Mouse (Mus musculus) neural tube, embryonic 12.5 days (tissue): Measurements from ENCODE around the gene Prpf19. TPM values are rescaled to one million over a fixed set of nuclear protein-coding genes. Genes with fewer than 3 reads are reported as not detected.
A peak's percentile ranks its signal among the peaks of the same experiment; 100 is the strongest.

Experiments
- ATAC-seq: fragments of 200-750 bp; cut with Nextera tagmentation; 2 replicates; pipeline ENCODE4 v1.8.0; 2017; ENCODE audit warnings: low read depth, mild to moderate bottlenecking, moderate TSS enrichment, moderate library complexity; ENCODE audit not compliant: low FRiP score
- H3K27ac ChIP-seq: fragments of 300-500 bp; sonication (generic); 2 replicates; pipeline ENCODE4 v1.5.1; 2016
- H3K27me3 ChIP-seq: fragments of 300-500 bp; sonication (generic); replicated peaks from 2 replicates; pipeline ENCODE4 v1.6.1; 2016; ENCODE audit warnings: mild to moderate bottlenecking
- H3K36me3 ChIP-seq: fragments of 300-500 bp; sonication (generic); 2 replicates; pipeline ENCODE4 v1.6.1; 2016; ENCODE audit warnings: mild to moderate bottlenecking
- H3K4me1 ChIP-seq: fragments of 300-500 bp; sonication (generic); 2 replicates; pipeline ENCODE4 v1.6.1; 2016
- H3K4me2 ChIP-seq: fragments of 300-500 bp; sonication (generic); replicated peaks from 2 replicates; pipeline ENCODE4 v1.6.1; 2016; ENCODE audit warnings: mild to moderate bottlenecking
- H3K4me3 ChIP-seq: fragments of 300-500 bp; sonication (generic); 2 replicates; pipeline ENCODE4 v1.5.1; 2016
- H3K9ac ChIP-seq: fragments of 300-500 bp; sonication (generic); 2 replicates; pipeline ENCODE4 v1.6.1; 2016; ENCODE audit warnings: mild to moderate bottlenecking
- H3K9me3 ChIP-seq: fragments of 300-500 bp; sonication (generic); 2 replicates; pipeline ENCODE4 v1.6.1; 2016; ENCODE audit warnings: mild to moderate bottlenecking
- WGBS: fragments of 180-500 bp; shearing (Covaris S2); methylation state at CpG from one replicate; pipeline ENCODE4 v1.1.7; 2016; 5-methylcytosine and 5-hydroxymethylcytosine counted together
- polyA plus RNA-seq: library from polyadenylated mRNA; unstranded; fragments of >200 nt; fragmentation: Nextera tagmentation; extraction: Ambion mirVana; gene quantifications from 2 replicates; pipeline ENCODE4 v1.2.1, GENCODE M21; 2016

Gene Prpf19
- 39.0 and 44.8 TPM in 2 replicates for polyA plus RNA-seq

DNA sequence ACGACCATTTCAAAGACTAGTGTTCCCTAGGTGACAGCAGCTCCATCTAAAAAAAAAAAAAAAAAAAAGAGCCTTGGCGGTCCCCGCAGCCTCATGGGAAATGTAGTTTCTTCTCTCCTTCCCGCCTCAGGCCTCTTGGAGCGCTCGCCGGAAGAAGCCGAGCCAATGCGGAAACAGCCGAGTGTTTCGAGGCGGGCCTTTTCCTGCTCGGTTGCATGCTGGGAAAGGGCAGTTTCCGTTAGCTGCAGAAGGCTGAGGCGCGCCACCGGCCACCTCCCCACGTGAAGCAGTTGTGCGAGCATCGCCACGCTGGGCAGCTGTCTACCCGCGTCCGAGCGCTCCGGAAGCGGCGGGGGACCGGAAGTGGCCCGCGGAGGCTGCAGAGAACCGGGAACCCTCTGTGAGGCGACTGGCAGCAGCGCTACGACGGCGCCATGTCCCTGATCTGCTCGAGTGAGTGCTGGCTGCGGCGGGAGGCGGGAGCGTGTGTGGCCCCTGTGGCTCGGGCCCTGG lies at the start of gene Prpf19:
TSS of gene Prpf19 (plus strand) at position 216 of the 513 bp plus-strand sequence.
- peak; percentile 95 for ATAC-seq
- H3K9me3 ChIP-seq: no peaks in the 10 kb centered on the region

DNA sequence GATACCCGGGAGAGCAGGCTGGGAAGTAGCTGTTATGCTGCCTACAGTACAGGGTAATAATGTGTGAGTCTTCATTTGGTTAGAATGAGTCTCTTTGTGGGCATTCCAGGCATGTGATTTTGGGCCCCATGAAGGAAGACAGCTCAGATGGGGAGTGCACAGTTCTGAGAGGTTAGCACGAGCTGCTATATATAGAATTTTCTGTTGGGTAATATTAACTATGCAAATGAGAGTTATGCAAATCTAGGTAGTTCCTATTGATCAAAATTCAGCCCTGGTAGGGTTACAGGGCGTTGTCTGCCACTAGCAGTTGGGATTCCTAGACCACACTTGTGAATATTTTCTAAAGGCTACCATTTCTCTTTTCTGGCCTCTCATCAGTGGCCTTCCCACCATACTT lies 49.6 kb upstream of the Prpf19 start:
- 92% methylated on average over 3 of the region's 3 CpGs for WGBS
- no peak overlapping the region for H3K4me3 ChIP-seq
- no peaks in the 10 kb centered on the region for H3K27me3 ChIP-seq
- H3K4me2 ChIP-seq: no peak overlapping the region
- H3K9ac ChIP-seq: no peak overlapping the region
- ATAC-seq: no peak
- no peak overlapping the region for H3K27ac ChIP-seq
- no peaks in the 10 kb centered on the region for H3K4me1 ChIP-seq
- H3K36me3 ChIP-seq: no peaks in the 10 kb centered on the region
- no peaks in the 10 kb centered on the region for H3K9me3 ChIP-seq

More for the DNA sequence above, at the start of gene Prpf19:
- peak within 1 kb of the TSS; percentile 80 for H3K27ac ChIP-seq
- peak within 1 kb of the TSS; percentile 75 for H3K4me2 ChIP-seq
- peaks cover 29% of the 10 kb centered on the region for H3K36me3 ChIP-seq
- H3K4me1 ChIP-seq: peaks cover 18% of the 10 kb centered on the region
- peak within 1 kb of the TSS; percentile 88 for H3K4me3 ChIP-seq
- under 1% methylated on average over 43 of the region's 43 CpGs for WGBS
- peak within 1 kb of the TSS; percentile 89 for H3K9ac ChIP-seq
- H3K27me3 ChIP-seq: no peaks in the 10 kb centered on the region

DNA sequence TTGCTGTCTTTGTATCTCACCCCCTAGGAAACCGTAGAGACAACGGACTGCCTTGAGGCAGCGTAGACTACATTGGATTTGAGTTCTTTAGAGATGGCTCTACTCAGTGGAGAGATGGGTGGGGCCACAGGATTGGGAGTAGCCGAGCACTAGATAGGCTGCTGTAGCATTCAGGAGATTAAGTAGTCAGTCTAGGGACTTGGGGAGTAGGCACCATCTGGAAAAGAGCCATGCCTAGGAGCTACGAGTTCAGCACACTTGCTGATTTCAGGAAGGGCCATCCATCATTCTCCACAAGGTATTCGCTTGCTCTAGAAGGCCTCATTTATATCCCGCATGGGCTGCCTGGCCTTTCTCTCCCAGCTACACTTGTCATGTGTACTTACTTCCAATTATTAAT lies 48.9 kb upstream of the Prpf19 start:
- no peak for ATAC-seq
- no peaks in the 10 kb centered on the region for H3K27me3 ChIP-seq
- no peak overlapping the region for H3K4me2 ChIP-seq
- 67% methylated on average over 7 of the region's 7 CpGs for WGBS
- no peaks in the 10 kb centered on the region for H3K36me3 ChIP-seq
- no peaks in the 10 kb centered on the region for H3K9me3 ChIP-seq
- H3K4me3 ChIP-seq: no peak overlapping the region
- no peak overlapping the region for H3K9ac ChIP-seq
- no peaks in the 10 kb centered on the region for H3K4me1 ChIP-seq
- H3K27ac ChIP-seq: no peak overlapping the region

DNA sequence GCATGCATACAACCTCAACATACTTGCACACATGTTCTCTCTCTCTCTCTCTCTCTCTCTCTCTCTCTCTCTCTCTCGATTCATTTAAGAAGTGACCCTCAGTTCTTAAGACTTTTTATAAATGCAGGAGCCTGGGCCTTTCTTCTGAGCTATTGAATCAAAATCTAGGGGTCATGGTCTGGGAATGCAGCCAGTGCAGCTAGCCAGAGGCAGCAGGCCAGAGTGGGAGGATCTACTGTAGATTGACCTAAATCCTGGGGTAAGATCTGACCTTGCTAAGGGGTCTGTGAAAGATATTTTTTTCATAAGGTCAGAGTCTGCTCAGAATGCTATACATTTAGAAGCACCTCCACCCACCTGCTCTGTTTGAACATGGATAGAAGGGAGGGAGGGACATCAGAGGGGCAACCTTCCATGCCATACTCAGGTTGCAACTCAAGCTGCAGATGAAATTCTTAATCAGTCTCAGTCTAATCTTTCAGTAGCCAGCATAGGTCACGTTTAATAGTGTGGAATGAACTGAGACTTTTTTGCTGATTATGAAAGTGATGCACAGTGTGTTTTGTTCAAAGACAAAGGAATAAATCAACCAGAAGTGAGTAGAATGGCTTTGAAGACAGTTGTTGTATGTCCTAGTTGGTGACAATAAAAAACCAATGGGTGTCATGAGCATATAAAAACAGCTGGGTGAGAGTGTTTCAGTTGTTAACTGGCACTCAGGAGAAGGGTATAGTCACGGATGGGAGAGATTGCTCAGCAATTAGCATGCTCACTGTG lies 47.5 kb upstream of the Prpf19 start:
- no peaks in the 10 kb centered on the region for H3K27me3 ChIP-seq
- H3K4me3 ChIP-seq: no peak overlapping the region
- no peaks in the 10 kb centered on the region for H3K36me3 ChIP-seq
- no peaks in the 10 kb centered on the region for H3K9me3 ChIP-seq
- H3K4me1 ChIP-seq: no peaks in the 10 kb centered on the region
- no peak overlapping the region for H3K4me2 ChIP-seq
- H3K27ac ChIP-seq: no peak overlapping the region
- no peak for ATAC-seq
- no peak overlapping the region for H3K9ac ChIP-seq
- 43% methylated on average over 3 of the region's 3 CpGs for WGBS

DNA sequence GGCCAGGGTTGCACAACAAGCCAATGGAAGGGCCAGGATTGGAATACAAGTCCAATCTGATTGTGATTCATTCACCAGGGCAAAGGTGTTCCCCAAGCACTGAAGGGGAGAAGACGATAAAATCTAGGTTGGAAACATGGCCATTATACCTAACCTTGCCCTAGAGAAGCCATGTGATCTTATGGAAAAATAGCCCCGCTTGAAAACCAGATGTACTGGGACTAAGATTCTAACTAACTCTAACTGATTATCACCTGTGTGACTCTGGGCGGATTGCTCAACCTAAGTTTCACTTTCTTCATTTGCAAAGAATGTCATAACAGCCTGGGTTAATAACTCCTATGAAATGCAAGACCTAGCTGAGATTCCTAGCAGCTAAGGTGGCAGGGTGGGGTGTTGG lies 39.6 kb upstream of the Prpf19 start:
- no peak overlapping the region for H3K27ac ChIP-seq
- 91% methylated on average over 3 of the region's 3 CpGs for WGBS
- no peaks in the 10 kb centered on the region for H3K4me1 ChIP-seq
- H3K27me3 ChIP-seq: no peaks in the 10 kb centered on the region
- no peak overlapping the region for H3K9ac ChIP-seq
- H3K9me3 ChIP-seq: no peaks in the 10 kb centered on the region
- H3K4me2 ChIP-seq: no peak overlapping the region
- H3K4me3 ChIP-seq: no peak overlapping the region
- H3K36me3 ChIP-seq: peaks cover 47% of the 10 kb centered on the region
- no peak for ATAC-seq

DNA sequence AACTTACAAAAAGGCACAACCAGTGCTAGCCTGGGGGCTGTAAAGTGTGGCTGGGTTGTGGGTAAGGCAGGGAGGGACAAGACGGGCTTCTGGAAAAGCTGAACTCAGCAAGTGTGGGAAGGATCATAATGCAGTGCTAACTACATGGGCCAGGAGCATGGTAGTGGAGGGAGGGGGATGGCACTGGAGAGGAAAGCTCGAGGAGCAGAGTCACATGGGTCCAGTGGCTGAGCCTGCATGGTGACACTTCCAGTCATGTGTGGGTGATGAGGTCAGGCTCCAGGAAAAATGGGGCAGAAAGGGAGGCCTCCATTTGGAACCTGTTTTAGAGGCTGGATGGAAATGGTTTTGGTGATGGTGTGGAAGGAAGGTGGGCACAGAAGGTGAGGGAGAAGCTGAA lies 38.5 kb upstream of the Prpf19 start:
- H3K36me3 ChIP-seq: peaks cover 58% of the 10 kb centered on the region
- WGBS: 61% methylated on average over 2 of the region's 2 CpGs
- ATAC-seq: no peak

DNA sequence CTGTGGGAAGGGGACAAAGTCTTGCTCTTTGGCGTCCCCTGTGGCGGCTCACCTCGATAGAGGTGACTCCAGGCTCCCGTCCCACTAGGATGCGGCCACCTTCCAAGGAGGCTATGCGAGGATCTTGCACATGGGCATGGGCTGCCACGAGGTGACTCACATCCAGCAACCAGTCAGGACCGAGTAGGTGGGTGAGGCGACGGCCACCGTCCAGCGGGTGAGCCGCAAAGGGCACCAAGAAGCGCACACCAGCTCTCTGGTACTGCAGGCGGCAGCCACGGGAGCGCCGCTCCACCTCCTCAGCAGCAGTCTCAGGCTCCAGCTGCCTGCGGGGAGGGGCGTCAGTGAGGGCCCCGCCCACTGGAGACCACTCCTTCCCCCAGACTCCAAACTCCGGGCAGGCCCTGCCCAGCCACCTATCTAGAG lies 34.9 kb upstream of the Prpf19 start:
- H3K27me3 ChIP-seq: no peaks in the 10 kb centered on the region
- no peaks in the 10 kb centered on the region for H3K4me1 ChIP-seq
- peaks cover 93% of the 10 kb centered on the region for H3K36me3 ChIP-seq
- no peak for ATAC-seq
- H3K9ac ChIP-seq: no peak overlapping the region
- H3K4me3 ChIP-seq: no peak overlapping the region
- H3K27ac ChIP-seq: no peak overlapping the region
- H3K9me3 ChIP-seq: no peaks in the 10 kb centered on the region
- 51% methylated on average over 22 of the region's 22 CpGs for WGBS
- H3K4me2 ChIP-seq: no peak overlapping the region

More for the DNA sequence above, 38.5 kb upstream of the Prpf19 start:
- H3K4me3 ChIP-seq: no peak overlapping the region
- no peaks in the 10 kb centered on the region for H3K9me3 ChIP-seq
- H3K27me3 ChIP-seq: no peaks in the 10 kb centered on the region
- no peak overlapping the region for H3K4me2 ChIP-seq
- no peaks in the 10 kb centered on the region for H3K4me1 ChIP-seq
- no peak overlapping the region for H3K9ac ChIP-seq
- peak overlapping the region; percentile 10; the same call in 1 of the 2 replicates for H3K27ac ChIP-seq

DNA sequence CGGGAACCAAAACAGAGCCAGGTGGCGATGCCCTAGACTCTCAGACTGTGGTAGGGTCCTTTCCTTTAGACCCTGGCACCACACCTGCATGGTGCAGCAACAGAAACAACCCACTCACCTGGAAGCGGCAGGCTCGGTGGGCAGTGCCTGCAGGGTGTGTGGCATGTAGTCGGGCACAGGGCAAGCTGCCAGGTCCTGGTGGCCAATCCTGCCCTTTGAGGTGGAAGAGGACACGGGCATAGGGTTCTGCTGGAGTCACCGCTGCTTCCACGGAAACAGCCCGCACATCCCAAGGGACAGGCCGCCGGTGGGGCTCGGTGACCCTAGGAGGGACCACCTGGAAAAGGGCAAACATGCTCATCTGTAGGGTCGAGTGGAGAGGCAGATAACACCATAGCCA lies 28.7 kb upstream of the Prpf19 start:
- Histone ChIP-seq H3K36me3 (peaks cover 62% of the 10 kb centered on the region), H3K9me3 (no peaks in the 10 kb centered on the region), H3K4me1 (peaks cover 26% of the 10 kb centered on the region), H3K4me2 (no peak overlapping the region), H3K27ac (no peak overlapping the region), H3K9ac (no peak overlapping the region), H3K27me3 (no peaks in the 10 kb centered on the region), H3K4me3 (no peak overlapping the region)
- no peak for ATAC-seq
- 89% methylated on average over 13 of the region's 13 CpGs for WGBS

DNA sequence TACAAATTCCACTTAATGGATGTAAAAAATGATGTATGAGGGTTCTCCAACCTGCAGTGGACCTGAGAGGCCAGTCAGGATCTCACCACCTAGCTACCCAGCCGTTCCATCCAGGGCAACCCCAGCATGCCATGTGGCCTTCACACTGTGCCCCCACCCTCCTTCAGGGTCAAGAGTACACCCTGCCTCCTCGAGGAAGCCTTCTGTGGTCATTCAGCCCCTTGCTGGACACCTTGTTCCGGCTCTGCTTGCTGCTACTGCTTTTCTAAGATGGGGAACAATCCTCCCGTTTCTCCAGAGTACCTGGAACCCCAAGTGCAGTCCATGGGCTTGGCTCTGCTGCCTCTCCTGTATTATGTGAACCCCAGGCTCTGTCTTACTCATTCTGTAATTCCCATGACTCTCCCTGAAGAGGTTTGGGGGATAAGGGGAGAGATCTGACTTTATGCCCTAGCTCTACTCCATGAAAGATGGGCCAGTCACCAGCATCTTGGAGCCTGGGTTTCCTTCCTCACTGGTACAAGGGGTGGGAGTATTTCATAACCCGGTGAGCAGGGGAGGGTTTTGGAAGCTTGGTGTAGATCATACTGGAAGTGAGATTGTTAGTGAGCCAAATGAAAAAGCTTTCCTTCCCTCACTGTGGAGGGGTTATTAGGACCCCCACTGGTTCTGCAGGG lies 26.9 kb upstream of the Prpf19 start:
- 31% methylated on average over 5 of the region's 5 CpGs for WGBS
- H3K4me1 ChIP-seq: peaks cover 26% of the 10 kb centered on the region
- H3K27me3 ChIP-seq: no peaks in the 10 kb centered on the region
- peak overlapping the region; percentile 83 for H3K4me2 ChIP-seq
- H3K27ac ChIP-seq: no peak overlapping the region
- H3K9me3 ChIP-seq: no peaks in the 10 kb centered on the region
- H3K36me3 ChIP-seq: peaks cover 62% of the 10 kb centered on the region
- ATAC-seq: no peak
- H3K9ac ChIP-seq: peak overlapping the region; percentile 93
- H3K4me3 ChIP-seq: peak overlapping the region; percentile 85

DNA sequence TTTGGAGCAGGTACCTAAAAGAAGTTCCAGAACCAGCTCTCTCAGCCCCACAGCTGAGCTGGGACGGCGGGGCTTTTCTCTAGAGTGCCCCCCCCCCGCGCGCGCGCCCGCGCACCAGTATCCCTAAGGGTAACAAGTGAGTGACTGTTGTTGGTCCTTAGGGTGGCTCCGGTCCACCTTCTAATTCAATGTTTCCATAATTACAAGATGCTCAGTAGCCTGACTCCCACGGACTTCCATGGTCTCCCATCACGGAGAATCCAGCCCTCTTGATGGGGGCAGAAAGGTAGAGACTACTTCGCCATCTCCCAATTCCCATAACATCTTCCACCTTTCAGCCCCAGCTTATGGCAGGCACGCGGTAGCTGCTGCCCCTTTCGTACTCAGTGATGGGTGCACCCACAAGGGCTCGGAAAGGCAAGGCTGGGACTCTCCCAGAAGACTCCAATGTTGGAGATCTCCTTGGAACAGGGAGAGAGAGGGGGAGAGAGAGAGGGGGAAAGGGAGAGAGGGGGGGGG lies 26.3 kb upstream of the Prpf19 start:
- WGBS: under 1% methylated on average over 17 of the region's 17 CpGs
- peaks cover 26% of the 10 kb centered on the region for H3K4me1 ChIP-seq
- ATAC-seq: peak; percentile 32

DNA sequence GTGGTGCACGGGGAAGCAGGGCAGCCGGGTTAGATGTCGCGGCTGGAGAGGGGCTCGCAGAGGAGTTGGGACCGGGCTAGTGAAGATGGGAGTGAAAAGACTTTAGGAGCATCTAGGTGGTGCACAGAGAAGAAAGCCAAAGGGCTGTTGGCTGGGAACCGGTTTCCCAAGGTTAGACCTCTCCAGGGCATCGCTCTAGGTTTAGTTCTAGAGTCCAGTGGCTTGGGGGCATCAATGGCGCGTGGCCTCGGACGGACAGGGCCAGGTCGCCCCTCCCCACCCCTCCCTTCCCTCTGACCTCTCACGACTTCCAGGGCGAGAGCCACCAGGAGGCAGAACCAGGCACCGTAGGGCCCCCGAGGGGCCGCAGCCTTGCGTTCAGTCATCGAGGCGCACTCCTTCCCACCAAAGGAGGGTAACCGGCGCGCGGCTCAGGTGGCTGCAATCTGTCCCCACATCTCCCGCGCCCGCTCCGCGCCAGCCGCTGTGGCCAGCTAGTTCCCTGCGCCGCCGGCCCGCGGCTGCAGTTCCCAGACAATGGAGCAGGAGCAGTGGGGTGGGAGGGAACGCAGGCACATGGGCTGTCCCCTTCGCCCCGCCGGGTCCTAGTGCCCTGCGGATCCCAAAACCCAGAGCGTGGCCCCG lies 25.7 kb upstream of the Prpf19 start:
- H3K4me3 ChIP-seq: peak overlapping the region; percentile 85
- under 1% methylated on average over 42 of the region's 43 CpGs for WGBS
- H3K9ac ChIP-seq: peak overlapping the region; percentile 93
- peak overlapping the region; percentile 83 for H3K4me2 ChIP-seq
- peaks cover 26% of the 10 kb centered on the region for H3K4me1 ChIP-seq
- H3K27me3 ChIP-seq: no peaks in the 10 kb centered on the region
- no peaks in the 10 kb centered on the region for H3K9me3 ChIP-seq
- H3K27ac ChIP-seq: peak overlapping the region; percentile 82
- peak; percentile 93 for ATAC-seq
- peaks cover 62% of the 10 kb centered on the region for H3K36me3 ChIP-seq

More for the DNA sequence above, 26.3 kb upstream of the Prpf19 start:
- H3K36me3 ChIP-seq: peaks cover 62% of the 10 kb centered on the region
- H3K27me3 ChIP-seq: no peaks in the 10 kb centered on the region
- no peak overlapping the region for H3K27ac ChIP-seq
- H3K9ac ChIP-seq: peak overlapping the region; percentile 93
- no peaks in the 10 kb centered on the region for H3K9me3 ChIP-seq
- H3K4me2 ChIP-seq: peak overlapping the region; percentile 83
- peak overlapping the region; percentile 85 for H3K4me3 ChIP-seq
